Mouse (Mus musculus) gastrocnemius, postnatal 25 days (tissue): Measurements from ENCODE around the gene Ahcy. TPM values are rescaled to one million over a fixed set of nuclear protein-coding genes. Genes with fewer than 3 reads are reported as not detected.
"Not testable (repeated sequence)": the region's sequence is repeated elsewhere in the genome, so short reads cannot be mapped to it uniquely, and the experiment has no call there.

Experiments
- DNase-seq: peaks from one replicate; pipeline ENCODE4 v3.0.0; 2022
- total RNA-seq, 2 experiments: library from RNA; stranded (reverse); gene quantifications; 1 replicate in 1 of 2; 2 replicates in 1 of 2; pipeline ENCODE4 v1.2.3; 2021

Ahcy gene
- total RNA-seq, 2 experiments from 2014 or later: 15.3 to 16.0 TPM

DNA sequence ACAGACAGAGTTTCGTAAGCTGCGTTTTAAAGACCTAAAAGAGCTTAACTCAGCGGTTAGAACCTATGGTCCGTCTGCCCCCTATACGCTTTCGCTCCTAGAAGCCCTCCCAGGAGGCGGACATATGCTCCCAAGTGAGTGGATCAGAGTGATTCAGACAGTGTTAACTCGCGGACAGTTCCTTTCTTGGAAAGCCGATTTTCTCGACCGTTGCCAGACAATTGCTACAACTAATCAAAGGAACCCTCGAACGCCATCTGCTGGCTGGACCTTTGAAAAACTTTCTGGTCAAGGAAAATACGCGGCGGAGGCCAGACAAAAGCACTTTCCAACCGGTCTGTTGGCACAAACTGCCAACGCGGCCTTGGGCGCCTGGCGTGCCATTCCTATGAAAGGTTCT is 54.6 kb downstream of the Ahcy start:
- DNase-seq: peak; percentile 67

DNA sequence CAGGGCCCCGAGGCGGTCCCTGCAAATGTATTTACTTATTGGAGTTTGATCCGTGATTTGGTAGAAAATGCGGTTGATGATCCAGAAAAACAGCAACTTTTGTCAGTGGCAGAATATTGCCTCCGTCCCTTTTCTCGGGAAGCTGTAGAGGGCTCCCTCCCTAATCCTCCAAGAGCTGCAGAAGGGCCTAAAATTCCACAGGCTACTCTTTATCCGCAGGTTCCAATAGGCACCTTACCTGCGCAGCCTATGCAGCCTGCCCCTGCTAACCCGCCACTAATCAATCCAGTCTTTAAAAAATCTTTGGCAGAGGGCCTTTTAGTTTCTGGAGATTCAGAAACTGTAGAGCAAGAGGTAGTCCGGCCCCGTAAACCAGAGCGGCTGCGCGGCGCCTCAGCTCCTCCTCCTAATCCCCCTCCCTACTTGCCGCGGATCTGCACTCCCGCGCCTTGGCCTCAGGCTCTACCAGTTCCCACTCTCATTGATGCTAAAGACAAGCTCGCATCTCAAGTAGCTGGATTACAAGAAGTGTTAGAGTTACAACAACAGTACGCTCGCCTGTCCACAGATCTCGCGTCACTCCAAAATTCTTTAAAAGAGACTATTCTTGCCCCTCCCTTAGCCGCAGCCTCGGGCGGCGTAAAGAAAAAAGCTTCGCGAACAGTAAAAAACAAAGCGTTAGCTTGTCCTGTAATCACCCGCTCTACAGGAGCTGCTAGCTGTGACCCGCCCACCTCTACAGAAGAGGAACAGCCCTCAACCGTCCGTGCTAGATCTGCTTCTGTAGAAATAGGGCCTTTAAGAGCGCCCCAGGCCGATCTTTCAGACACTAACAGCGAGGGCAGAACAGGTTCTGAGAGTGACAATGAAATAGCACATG is 55.3 kb downstream of the Ahcy start:
- DNase-seq: peak; percentile 40

DNA sequence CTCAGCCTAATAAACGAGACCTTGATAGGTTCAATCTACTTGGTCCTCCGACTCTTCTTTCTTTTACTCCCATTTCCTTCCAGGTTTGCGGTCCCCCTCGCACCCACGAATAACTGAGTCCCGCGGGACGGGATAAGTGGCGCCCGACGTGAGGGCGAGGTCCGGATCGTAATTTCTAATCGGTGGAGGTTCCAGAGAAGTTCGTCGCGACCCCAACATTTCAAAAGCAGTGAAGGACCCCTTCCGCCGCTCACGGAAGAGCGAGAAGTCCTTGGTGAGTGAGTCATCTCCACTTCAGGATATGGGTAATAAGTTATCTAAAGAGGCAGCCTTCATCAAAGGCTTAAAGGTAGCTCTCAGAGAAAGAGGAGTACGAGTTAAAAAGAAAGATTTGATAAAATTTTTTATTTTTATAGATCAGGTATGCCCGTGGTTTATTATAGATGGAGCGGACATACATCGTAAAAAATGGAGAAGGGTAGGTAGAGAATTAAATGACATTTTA is 56.0 kb downstream of the Ahcy start, which contains the start of gene Gm14226:
Gene Gm14226 (plus strand): TSS at position 16 of the 505 bp plus-strand sequence.
- DNase-seq: not testable (repeated sequence)

DNA sequence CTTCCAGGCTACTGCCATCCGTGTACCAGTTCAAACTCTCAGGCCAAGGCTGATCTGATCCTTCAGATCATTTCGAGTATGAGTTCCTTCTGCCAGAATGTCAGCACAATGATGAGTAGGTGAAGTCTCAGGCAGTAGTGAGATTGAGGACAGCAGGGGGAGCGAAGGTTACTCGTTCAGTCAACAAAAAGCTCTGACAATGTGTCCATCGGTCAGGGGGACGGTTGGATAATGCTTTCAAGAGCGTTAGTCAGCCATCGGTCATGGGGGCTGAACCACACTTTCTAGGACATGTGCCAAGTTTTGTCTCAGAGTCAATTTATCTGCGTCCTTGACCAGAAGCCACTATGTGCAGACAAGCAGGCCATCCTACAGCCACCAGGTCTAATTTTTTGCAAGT is 57.5 kb downstream of the Ahcy start:
- not testable (repeated sequence) for DNase-seq

DNA sequence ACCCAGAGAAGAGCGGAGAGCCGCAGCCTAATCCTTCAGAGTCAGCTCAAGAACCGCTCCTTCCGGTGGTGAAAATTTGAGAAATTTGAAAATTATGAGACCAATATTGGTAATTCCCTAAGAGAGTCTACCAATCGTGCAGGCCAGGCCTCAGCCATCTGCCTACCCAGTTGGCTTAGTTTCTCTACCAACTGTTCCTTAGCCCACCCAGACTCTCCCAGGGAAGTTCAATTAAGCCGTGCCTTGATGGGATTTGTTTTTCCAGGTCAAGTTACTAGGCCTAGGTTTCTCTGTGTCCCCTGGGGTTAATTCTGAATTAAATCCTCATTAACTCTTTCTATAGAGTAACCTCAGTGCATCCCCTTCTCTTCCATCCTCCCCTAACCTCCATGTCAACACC is 61.3 kb downstream of the Ahcy start:
- no peak for DNase-seq

DNA sequence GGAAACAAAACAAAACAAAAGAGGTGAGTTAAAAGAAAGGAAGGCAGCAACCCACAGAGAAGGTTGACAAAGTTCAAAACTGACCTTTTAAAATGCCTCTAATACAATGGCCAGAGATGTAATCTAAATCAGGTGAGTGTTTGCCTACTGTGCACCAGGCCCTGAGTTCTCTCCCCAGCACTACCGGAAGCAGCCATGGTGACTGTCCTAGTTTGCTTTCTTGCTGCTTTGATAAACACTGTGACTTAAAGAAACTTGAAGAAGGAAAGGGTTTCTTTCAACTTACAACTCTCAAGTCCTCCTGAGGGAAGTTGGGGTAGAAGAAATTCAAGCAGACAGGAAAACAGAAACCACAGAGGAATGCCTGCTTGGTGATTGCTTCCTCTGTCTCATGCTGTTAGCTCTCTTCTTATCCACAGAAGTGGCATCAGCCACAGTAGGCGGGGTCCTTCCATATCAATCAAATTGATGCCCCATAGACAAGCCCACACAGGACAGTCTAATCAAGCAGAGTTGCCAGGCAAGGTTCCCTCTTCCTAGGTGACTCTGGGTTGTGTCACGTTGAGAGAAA is 63.1 kb downstream of the Ahcy start:
- no peak for DNase-seq

Other genes starting within 250 kb of the Ahcy start
- gene Eif2s2, start 181.6 kb downstream of the Ahcy start, total RNA-seq: 100 to 1,000 TPM in 1 of 2 experiments, 10 to 100 TPM in 1; 95.7 to 102 TPM
- gene Gm14226, start 56.2 kb downstream of the Ahcy start, total RNA-seq: not detected
- gene Itch, start 59.0 kb upstream of the Ahcy start, total RNA-seq: 10 to 100 TPM; 17.5 to 17.8 TPM
- 100 to 1,000 TPM in 1 of 2 experiments, 10 to 100 TPM in 1; 94.6 to 115 TPM for gene Dynlrb1, start 162.0 kb upstream of the Ahcy start, total RNA-seq
- 100 to 1,000 TPM; 243 to 291 TPM for gene Map1lc3a, start 201.8 kb upstream of the Ahcy start, total RNA-seq